Mouse (Mus musculus) T-helper 2 cell (primary cell): ENCODE results near the gene Med24.

Experiments used
- in situ Hi-C: fragments of 300-600 bp; cut with MboI, MseI; formaldehyde crosslinking; loops from one replicate; pipeline ENCODE4 v1.15.1; 2025; ENCODE audit warnings: high pct_unique_total_duplicates

Gene Med24

DNA sequence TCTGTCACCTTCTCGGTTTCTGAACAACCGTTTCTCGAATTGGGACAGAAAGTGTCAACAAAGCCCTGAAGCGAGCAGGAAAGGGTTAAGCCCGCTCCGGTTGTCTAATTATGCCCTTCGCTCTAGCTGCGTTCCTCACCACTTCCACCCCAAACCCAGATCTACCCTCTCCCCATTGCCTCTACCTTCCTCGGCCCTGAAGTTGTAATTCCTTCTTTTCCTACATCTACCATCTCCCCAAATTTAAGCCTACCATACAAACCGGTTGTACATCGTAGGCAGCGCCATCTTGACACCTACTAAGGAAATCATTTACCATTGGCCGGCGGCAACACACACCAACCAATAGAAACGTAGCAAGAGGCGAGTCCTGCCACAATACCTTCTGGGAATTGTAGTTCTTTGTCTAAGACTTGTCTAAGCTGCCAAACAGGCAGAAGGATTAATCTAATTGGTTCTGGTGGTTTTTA is at the start of gene Med24:
Gene Med24, minus strand, starts transcription at position 317 of the 470 bp plus-strand sequence.
- in situ Hi-C loops = loop anchor here (5.0 kb wide), 1 partner anchor 42 kb away; no protein-coding TSS in a partner anchor

DNA sequence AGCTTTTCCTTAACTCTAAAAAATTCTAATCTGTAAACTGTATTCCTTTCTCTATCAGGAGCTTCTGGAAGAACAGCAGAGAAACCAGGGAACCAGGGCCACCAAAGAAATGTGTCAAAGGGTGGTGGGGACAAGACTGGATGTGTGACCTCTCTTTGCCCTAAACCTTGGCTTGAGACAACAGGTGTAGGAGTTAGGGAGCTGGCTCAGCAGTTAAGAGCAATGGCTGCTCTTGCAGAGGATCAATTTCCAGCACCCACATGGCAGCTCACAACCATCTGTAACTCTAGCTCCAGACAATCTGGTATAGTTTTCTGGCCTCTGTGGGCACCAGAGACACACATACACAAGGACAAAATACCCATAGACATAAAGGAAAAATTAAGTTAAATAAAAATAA is 48.7 kb upstream of the Med24 start:
- in situ Hi-C loops = no loop called here

DNA sequence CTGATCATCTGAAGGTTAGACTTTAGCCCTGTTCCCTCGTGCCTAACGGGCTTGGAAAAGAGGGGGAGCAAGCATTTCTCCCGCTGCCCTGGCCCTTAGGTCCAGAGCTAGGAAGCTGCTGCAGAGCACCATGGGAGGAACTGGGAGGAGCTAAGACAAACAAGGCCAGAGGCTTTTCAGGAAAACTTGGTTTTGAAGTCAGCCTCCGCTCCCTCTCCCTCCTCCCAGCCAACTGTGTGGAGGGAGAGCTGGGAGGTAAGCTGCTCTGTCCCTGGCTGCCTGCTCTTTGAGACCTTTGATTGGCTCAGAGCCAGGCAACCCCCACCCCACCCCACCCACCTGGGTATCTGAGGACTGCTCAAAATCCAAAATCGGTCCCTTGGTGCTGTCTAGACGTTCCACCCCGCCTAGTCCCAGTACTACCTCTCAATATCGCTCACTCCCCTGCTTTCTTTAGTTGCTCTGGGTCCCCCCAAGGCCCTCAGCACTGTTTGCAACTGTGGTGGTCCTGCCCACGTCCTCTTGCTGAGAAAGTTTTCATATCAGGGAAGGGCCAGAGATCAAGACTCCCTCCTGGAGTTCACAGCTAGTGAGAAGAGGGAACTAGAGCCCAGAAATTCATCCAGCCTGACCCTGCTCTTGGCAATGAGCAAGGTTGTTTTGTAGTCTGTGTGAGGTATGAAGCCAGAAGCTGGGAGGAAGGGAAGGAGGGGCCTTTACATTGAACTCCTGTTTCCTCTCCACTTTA is 47.8 kb upstream of the Med24 start:
- in situ Hi-C loops = no loop called here

DNA sequence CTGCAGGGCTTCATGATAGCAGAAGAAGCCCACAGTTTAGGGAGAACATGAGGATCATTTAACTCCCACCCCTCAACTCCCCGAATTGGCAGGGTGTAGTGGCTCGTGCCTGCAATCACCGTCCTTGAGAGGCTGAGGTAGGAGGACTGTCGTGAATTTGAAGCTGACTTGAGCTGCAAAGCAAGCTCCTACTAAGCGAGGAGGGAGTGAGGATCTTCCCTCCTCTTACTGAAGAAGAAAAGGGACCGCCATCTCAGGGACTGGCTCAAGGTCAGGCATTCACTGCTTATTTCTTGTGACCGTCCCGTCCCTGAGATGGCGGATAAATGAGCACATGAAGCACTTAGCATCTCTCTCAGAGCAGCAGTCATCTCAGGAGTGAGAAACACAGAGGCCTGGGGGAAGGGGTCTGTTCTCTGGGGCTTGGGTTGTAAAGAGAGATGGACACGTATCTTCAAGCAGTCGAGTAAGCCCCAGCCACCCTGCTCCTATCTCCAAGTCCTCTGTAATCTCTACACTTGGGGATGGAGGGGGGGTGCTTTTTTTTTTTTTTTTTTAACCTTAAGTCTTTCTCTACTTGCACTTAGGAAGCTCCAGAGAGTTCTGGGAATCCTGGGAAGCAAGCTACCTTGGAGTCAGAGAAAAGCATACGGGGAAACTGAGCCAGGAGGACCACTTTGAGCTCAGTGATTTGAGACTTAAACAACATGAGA is 47.0 kb upstream of the Med24 start:
- in situ Hi-C loops = no loop called here

DNA sequence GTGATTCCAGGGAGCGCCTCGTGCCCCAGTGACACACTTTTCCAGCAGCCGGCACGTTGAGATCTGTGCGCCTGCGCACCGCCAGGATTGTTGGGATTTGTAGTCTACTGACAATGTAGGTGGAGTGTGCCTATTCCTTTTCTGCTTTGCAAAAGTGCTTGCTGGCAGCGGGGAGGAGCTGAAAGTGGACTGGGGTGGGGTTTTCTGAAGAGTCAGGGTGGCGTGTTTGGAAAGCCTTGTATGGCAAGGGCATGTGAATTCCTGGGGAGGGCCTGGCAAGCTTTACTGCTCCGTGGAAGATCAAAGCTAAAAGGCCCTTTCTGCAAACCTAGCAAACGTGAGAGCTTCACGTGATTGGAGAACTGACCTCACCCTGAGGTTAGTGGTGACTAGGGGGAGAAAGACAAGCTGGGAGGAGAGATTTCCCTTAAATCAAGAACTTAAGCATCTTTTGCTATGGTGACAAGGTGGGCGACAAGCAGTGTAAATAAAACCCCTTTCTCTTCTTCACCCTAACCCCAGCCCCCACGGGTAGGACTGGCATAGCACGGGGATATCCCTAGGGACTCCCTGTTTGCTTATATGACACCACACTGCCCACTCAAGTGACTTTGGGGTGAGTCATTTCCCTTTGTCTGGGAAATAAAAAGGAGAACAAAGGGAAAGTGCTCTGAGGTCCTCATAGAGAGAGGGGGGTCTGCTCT is 46.3 kb upstream of the Med24 start:
- in situ Hi-C loops = no loop called here

DNA sequence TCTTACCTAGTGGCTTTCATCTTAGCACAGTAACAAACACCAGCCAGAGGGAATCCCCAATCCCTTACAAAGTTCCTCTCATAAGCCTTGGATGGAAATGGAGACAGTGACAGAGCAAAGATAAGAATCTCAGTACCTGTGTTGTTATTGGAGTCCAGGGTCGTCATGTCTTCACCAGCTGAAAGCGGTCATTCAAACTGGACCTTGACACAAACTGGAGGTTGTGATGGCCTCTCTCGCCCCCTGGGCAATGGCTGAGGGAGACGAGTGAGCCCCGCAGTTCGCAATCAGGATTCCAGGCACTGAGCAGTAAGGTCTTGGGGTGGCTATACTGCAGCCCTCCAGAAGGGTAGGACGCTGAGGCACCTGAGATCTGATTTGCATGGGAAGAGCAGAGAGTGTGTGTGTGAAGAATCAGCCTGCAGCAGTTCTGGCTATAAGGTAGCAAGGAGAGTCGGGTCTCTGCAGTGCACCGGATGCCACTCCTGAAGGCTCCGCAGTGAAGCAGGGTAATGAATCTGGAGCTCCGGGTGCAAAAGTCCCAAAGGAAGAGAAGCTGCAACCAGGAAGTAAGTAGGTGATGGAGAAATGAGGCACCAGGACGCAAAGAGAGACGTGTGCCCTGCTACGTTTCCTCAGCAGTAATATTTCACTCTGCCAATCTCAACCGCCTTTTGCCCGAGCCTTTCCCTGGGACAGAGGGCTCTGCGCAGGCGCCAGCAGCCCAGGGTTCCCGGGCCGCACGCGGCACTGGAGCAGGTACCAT is 45.5 kb upstream of the Med24 start, which contains the start of gene Nr1d1:
Gene Nr1d1, minus strand, starts transcription at position 752 of the 766 bp plus-strand sequence.
- in situ Hi-C loops = no loop called here

DNA sequence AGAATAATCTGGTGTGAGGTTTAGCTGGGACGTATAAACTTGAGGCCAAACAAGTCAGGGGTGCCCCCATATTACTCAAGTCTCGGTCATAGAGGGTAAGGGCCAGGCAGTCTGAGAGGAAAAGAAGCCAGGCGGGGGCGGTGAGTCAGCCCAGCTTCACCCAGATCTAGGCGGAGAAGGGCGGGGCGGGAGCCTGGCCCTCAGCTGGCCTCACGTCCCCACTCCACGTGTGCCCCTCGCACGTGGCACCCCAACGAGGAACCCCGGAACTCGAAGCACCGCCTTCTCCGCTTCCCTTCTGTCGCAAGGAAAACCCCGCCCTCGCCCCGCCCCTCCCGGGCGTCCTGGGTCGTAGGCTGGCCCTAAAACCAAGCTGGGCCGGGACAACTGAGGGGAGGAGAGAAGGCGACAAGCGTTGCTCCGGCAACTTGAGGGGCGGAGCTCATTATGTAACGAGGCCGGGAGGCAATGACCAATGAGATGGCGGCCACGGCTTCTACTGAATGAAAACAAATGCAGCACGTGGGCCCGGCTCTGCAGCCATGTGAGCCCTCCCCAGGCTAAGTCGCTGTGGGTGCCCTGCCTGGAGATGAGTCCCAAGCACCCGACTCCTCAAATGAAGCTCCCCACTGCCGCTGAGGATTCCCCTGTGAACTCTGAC is 44.5 kb upstream of the Med24 start:
- in situ Hi-C loops = no loop called here

DNA sequence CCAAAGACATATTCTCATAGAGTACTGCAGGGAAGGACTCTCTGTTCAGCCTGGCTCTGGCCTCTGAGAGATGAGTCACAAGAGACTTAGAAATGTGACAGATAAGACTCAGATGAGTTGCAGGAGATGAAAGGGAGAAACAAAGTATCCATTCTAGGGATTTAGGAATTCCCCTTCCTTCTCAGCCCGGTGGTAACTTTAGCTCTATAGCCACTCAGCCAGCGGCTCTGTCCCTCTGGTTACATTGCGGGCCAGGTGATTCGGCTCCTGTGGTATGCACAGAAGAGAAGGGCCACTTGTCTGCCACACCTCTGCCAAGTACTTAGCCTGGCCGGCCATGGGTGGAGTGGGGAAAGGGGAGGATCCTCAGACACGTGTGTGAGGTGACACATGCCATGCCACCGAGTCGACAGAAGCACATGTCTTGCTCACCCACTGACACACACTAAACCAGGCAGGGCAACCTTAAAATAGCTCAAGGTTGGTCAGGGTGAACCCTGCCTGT is 43.5 kb upstream of the Med24 start:
- in situ Hi-C loops = no loop called here

DNA sequence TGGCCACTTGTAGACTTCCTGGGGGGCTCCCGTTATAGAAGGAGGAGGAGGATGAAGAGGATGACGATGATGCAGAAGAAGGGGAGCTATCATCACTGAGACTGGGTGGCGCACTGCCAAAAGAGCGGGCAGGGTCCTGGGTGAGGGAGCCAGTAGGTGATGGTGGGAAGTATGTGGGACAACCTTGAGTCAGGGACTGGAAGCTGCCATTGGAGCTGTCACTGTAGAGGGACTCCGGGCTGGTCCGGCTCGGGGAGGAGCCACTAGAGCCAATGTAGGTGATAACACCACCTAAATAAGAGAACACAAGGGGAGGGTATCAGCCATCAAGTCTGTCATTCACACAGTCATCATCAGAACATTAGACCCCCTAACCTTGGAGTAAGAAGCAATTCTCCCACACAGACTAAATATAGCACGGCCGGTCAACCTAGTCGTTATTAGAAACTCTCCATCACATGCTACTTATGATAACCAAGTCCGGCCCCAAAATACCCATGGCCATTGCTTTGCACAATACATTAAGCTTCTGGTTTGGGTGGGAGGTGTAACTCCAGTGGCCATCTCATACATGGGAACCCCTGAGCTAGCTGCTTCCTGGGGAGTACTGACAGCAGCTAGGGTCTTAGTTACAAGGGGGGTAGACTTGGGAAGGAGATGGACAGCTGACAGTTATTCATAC is 42.8 kb upstream of the Med24 start:
- in situ Hi-C loops = no loop called here

DNA sequence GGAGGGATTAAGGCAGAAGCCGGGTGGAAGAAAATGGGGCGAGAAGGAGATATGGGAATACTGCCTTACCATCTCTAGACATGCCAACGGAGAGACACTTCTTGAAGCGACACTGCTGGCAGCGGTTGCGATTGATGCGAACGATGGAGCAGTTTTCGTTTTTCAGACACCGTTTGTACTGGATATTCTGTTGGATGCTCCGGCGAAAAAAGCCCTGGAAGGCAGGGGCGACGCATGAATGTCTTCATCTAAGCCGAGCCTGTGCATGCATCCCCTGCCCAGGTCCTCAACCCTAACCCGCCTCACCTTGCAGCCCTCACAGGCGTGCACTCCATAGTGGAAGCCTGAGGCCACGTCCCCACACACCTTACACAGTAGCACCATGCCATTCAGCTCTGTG is 41.9 kb upstream of the Med24 start:
- in situ Hi-C loops = no loop called here

DNA sequence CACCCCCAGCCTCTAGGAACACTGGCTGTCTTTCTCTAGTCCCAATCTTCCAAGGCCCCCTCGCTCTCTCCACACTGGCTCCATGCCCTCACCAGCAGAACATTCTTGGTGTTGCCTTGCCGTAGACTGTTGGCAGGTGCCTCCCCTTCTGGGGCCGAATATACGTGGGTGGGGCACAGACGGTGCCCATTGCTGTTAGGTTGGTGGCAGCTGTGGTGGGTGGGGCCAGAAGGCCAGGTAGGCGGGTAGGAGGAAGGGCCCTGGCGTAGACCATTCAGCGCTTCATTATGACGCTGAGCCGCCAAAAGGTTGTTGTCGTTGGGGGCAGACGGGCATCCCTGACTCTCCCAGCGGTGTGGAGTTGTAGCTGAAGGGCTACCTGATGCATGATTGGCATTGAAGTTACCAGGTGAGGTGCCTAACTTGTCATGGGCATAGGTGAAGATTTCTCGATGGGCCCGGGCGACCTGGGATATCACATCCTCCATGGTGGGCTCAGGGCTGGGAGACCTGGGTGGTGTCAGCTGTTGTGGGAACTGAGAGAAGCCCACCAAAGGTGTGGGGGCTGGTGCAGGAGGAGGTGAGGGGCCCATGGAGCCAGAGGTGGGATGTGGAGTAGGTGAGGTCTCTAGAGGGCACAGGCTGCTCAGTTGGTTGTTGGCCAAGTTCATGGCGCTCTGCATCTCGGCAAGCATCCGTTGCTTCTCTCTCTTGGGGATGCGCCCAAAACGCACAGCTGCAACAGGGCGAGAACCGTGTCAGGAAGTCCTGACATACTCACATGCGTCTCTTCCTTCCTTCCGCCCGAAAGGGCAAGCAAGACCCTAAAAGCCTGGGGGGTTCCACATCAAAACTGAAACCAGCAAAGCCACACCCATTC is 41.1 kb upstream of the Med24 start:
- in situ Hi-C loops = no loop called here

DNA sequence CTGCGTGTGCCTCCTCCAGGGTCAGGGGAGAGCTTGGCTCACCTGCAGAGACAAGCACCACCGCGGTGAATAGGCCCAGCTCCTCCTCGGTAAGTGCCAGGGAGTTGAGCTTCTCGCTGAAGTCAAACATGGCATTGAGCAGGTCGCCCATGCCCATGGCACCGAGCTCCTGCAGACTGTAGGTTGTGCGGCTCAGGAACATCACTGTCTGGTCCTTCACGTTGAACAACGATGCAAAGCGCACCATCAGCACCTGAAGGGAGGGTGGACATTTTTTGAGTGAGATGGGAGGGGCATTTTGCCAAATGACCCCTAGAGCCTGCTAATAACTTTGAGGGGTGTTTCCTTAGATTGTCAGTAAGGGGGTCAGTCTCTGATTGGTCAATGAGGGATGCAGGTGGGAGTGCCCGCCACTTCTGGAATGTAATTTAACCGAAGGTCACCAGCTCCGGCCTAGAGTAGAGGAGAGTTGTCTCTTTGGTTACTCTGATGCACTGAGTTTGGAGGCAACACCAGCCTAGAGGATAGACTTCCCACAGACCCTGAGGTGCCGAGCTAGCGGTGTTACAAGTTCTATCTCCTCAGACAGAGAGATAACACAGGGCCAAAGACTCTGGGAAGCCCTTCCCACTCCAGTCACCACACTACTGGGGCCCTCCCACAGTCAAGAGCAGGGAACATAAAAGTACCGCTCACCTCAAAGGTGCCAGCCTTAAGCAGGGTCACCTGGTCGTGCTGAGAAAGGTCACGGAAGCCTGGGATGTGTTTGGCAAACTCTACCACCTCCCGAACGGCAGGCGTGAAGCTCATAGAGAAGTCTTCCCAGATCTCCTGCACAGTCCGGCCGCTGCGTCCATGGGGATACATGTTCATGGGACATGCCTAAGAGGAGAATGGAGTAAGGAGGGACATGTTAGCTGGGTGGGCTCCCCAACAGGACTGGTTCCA is 40.0 kb upstream of the Med24 start:
- in situ Hi-C loops = no loop called here

DNA sequence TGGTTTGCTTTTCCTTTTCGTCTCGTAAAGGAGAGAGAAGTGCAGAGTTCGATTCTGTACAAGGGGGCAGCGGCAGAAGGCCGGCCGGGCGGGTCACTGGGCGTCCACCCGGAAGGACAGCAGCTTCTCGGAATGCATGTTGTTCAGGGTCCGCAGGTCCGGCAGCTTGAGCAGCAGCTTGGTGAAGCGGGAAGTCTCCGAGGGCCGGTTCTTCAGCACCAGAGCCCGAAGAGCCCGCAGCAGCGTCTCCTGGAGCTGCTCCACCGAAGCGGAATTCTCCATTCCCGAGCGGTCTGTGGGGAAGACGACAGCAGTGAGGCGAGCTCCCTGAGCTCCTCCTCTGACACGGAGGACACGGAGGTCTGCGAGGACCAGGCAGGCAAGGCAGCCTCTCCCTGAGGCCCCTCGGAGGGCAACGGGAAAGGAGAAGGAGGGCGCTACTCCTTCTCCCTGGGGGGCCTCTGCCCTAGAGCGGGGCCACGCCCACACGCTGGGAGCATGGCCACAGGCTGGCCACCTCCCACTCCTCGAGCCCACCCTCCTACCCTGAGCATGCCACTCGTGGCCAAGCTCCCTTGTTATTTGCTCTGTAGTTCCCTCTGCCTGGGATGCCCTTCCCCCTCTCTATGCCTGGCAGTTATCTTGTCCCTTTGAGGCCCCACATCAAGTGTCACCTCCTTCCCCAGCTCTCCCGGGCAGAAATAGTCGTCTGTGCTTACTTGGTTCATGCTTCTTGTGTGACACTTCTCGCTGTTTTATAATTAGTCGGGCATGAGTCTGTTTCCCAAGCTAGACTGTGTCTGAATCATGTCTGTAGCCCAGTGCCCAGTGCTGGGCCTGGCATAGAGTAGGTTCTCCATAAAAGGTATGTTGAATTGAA is 39.1 kb upstream of the Med24 start:
- in situ Hi-C loops = no loop called here

DNA sequence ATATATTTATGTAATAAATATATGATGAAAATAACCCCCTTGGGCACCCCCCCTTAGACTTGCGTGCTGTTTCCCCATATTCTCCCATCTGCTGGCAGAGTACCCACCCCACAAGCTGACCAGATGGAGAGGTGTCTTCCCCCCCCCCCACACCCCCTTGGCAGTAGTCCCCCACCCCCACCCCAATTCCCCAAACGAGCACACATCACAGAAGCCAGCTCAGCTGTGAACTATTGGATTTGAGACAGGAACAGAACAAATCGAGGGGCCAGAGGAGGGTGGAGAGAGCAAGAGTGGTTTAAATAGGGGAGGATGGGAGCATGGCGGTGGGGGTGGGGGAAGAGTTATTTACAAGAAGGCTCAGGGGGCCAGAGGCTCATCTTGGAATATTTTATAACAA is 38.5 kb upstream of the Med24 start:
- in situ Hi-C loops = no loop called here

DNA sequence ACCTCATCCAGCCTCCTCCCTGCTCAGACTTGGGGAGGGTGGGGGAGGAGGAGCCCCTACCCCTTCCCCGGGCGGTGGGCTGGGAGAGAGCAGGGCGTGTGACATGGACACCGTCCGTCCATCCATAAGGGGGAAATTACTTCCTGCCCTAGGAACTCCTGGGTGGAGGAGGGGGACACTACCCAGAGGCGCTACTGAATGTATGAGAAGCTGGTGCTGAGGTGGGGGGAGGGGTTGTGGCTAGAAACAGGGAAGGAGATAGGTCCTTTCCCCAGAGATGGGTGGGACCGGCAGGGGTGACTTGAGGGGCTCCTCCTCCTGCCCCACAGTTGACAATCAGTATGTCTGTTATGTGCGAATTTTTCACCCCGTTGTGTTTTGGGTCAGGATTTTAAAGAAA is 38.0 kb upstream of the Med24 start:
- in situ Hi-C loops = no loop called here

DNA sequence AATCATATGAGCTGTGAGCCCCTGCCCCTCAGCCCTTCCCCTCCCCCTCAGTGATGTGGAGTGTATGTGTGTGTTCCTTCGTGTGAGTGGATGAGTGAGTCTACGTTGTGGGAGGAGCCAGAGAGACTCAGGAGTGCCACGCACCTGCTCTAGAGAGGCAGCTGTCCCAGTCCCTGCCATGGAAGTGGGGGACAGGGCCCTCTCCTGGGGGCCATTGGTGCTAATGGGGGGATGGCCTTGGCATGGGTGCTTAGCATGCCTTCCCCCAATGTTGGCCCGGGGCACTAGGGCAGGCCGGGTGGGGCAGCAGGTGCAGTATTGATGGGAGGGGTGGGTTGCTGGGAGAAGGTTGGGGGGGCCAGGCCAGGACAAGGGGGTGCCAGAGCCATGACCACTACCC is 37.6 kb upstream of the Med24 start:
- in situ Hi-C loops = no loop called here

DNA sequence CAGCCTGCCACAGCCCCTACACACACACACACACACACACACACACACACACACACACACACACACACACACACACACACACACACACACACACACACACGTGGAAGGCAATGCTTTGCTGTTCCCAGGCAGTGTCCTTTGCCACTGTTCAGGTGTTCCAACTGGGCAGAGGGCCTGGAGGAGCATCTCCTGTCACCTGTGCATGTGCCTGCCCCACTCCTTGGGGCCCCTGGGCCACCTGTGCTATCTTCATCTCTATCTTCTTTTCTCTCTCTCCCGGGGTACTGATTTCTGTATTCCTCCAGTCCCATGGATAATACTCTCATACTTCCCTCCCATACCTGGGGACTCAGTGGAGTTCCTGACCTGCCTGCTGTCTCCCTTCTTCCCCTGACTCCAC is 37.1 kb upstream of the Med24 start:
- in situ Hi-C loops = no loop called here
